Mouse (Mus musculus) macrophage (primary cell): ENCODE measurements at regions not wholly inside any gene's neighbourhood (a gene's known extent, or its start where the extent isn't known, plus 50 kb on each side); places are given as distances from the start of the nearest gene placed in this dataset.
A peak's percentile ranks its signal among the peaks of the same experiment; 100 is the strongest.

Source experiments
- H3K27ac ChIP-seq: fragments of 350-480 bp; formaldehyde crosslinking; 2 replicates; pipeline ENCODE4 v1.9.0; 2021
- H3K36me3 ChIP-seq: fragments of 350-480 bp; formaldehyde crosslinking; 2 replicates; pipeline ENCODE4 v1.9.0; 2021; ENCODE audit errors: inconsistent target
- H3K4me3 ChIP-seq: fragments of 350-480 bp; formaldehyde crosslinking; 2 replicates; pipeline ENCODE4 v1.9.0; 2021; ENCODE audit errors: inconsistent target
- H3K79me2 ChIP-seq: fragments of 350-480 bp; formaldehyde crosslinking; 2 replicates; pipeline ENCODE4 v1.9.0; 2021; ENCODE audit errors: inconsistent target
- WGBS: methylation state at CpG from one replicate; pipeline ENCODE4 v1.1.7; 2026; ENCODE audit warnings: inconsistent platforms; ENCODE audit not compliant: missing documents; 5-methylcytosine and 5-hydroxymethylcytosine counted together

GRCm38 (mm10) chr13:93243076-93243475, 50.9 kb upstream of the Tent2 start:
- peak overlapping the region; percentile 50 for H3K27ac ChIP-seq
- no peaks in the 10 kb centered on the region for H3K79me2 ChIP-seq
- no peak overlapping the region for H3K4me3 ChIP-seq
- no peaks in the 10 kb centered on the region for H3K36me3 ChIP-seq
- 53% methylated on average over 2 of the region's 2 CpGs for WGBS

- Histone ChIP-seq H3K36me3 (no peaks in the 10 kb centered on the region), H3K27ac (no peak overlapping the region), H3K79me2 (no peaks in the 10 kb centered on the region), H3K4me3 (no peak overlapping the region)
- 4% methylated on average over 4 of the region's 4 CpGs for WGBS
These were observed 50.7 kb upstream of the Homer1 start for GRCm38 (mm10) chr13:93248711-93249110.
